Mouse (Mus musculus) hindbrain, embryonic 16.5 days (tissue): ENCODE data around the gene Apoe. TPM values are rescaled to one million over a fixed set of nuclear protein-coding genes. Genes with fewer than 3 reads are reported as not detected.
"Not testable (repeated sequence)": the region's sequence is repeated elsewhere in the genome, so short reads cannot be mapped to it uniquely, and the experiment has no call there.

Experiments
- ATAC-seq: fragments of 200-750 bp; cut with Nextera tagmentation; 2 replicates; pipeline ENCODE4 v1.8.0; 2017; ENCODE audit warnings: moderate TSS enrichment, moderate library complexity
- H3K27ac ChIP-seq: fragments of 300-500 bp; sonication (generic); 2 replicates; pipeline ENCODE4 v1.5.1; 2014; ENCODE audit warnings: low read depth, mild to moderate bottlenecking, control low read depth, low read length, moderate library complexity
- H3K27me3 ChIP-seq: fragments of 300-500 bp; sonication (generic); replicated peaks from 2 replicates; pipeline ENCODE4 v1.6.1; 2014; ENCODE audit warnings: low read length; ENCODE audit not compliant: control insufficient read depth, insufficient read depth
- H3K36me3 ChIP-seq: fragments of 300-500 bp; sonication (generic); 2 replicates; pipeline ENCODE4 v1.6.1; 2014; ENCODE audit warnings: mild to moderate bottlenecking, low read length, moderate library complexity, mixed read lengths; ENCODE audit not compliant: control insufficient read depth, insufficient read depth
- H3K4me1 ChIP-seq: fragments of 300-500 bp; sonication (generic); 2 replicates; pipeline ENCODE4 v1.6.1; 2014; ENCODE audit warnings: low read depth, low read length; ENCODE audit not compliant: control insufficient read depth, insufficient read depth
- H3K4me2 ChIP-seq: fragments of 300-500 bp; sonication (generic); 2 replicates; pipeline ENCODE4 v1.6.1; 2014; ENCODE audit warnings: mild to moderate bottlenecking, low read length, control low read depth, moderate library complexity
- H3K4me3 ChIP-seq: fragments of 300-500 bp; sonication (generic); 2 replicates; pipeline ENCODE4 v1.5.1; 2014; ENCODE audit warnings: mild to moderate bottlenecking, low read length, control low read depth, moderate library complexity
- H3K9ac ChIP-seq: fragments of 300-500 bp; sonication (generic); 2 replicates; pipeline ENCODE4 v1.6.1; 2014; ENCODE audit warnings: low read depth, mild to moderate bottlenecking, control low read depth, low read length, moderate library complexity
- H3K9me3 ChIP-seq: fragments of 300-500 bp; sonication (generic); 2 replicates; pipeline ENCODE4 v1.6.1; 2014; ENCODE audit warnings: mild to moderate bottlenecking, low read length, moderate library complexity; ENCODE audit not compliant: control insufficient read depth
- WGBS: fragments of 180-500 bp; shearing (Covaris S2); extraction: QIAGEN DNeasy Blood & Tissue Kit; methylation state at CpG from one replicate; pipeline ENCODE4 v1.1.7; 2014; 5-methylcytosine and 5-hydroxymethylcytosine counted together
- polyA plus RNA-seq: library from polyadenylated mRNA; unstranded; fragments of >200 nt; fragmentation: Nextera tagmentation; extraction: Ambion mirVana; gene quantifications from 2 replicates; pipeline ENCODE4 v1.2.1, GENCODE M21; 2015

Apoe gene
- polyA plus RNA-seq, 1 experiment from 2014 or later = 1,414 TPM

DNA sequence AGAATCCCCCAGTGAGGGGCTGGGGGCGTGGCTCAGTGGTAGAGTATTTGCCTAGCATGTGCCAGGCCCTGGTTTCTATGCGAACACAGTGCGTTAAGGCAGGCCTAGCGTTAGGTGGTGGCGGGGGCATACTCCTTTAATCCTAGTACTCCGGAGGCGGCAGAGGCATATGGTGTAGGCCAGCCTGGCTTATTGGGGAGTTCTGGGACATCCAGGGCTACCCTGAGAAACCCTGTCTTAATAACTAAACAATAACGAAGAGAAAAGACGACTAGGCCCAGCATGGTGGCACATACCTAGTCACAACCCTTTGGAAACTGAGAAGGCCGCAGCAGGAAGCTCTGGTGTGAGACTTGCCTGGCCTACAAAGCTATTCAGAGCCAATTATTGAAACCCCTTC is 10.9 kb downstream of the Apoe start:
- H3K4me3 ChIP-seq = no peak overlapping the region
- no peaks in the 10 kb centered on the region for H3K36me3 ChIP-seq
- no peak overlapping the region for H3K4me2 ChIP-seq
- 95% methylated on average over 10 of the region's 10 CpGs for WGBS
- no peaks in the 10 kb centered on the region for H3K27me3 ChIP-seq
- no peak overlapping the region for H3K27ac ChIP-seq
- ATAC-seq = no peak
- H3K4me1 ChIP-seq = no peaks in the 10 kb centered on the region
- H3K9ac ChIP-seq = no peak overlapping the region
- H3K9me3 ChIP-seq = no peaks in the 10 kb centered on the region

DNA sequence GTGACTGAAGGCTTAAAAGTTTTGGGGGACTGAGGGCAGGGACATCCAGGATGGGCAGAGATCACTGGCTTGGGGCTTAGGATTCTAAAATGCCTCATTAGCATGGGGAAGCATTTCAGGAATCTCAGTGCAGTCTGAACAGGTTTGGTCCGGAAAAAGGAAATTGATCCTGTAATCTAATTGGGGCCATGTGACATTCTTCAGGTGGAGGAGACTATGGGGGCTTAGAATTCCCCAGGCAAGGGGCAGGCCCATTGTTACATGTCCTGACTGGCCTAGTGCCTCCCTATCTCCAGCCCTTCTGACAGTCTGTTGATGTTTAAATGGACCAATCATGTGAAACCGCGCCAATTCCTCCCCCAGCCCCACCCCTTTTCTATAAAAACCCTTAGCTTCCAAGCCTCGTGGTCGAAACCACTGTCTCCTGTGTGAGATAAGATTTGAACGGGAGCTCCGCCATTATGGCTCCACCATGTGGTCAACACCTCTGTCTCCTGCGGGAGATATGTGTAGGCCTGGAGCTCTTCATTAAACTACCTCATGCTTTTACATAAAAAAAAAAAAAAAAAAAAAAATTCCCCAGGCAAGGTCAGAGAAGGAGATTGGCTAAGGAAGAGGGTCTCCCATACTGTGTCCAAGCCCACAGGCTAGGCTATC is 11.9 kb downstream of the Apoe start:
- H3K9ac ChIP-seq, H3K27ac ChIP-seq, H3K4me1 ChIP-seq, H3K27me3 ChIP-seq, H3K9me3 ChIP-seq, H3K4me3 ChIP-seq, ATAC-seq, H3K4me2 ChIP-seq, H3K36me3 ChIP-seq: not testable (repeated sequence)
- WGBS = 84% methylated on average over 8 of the region's 8 CpGs

DNA sequence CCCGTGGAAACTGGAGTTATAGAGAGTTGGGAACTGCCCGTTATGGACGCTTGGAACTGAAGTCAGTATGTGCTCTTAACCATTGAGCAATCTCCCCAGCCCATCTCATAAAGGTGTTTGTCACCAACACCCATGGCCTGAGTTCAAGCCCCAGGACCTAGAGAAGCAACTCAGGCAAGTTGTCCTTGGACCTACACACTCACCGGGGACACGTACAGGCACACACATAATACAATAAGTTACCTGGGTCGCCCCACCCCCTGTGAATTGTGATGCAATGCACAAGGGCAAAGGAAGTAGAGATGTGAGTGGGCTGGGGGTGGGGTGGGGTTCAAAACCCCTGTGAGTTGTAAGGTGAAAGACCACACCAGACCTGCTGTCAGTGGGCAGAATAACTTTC is 12.5 kb downstream of the Apoe start:
- Histone ChIP-seq H3K27ac (no peak overlapping the region), H3K27me3 (no peaks in the 10 kb centered on the region), H3K4me3 (no peak overlapping the region), H3K4me1 (no peaks in the 10 kb centered on the region), H3K9ac (no peak overlapping the region), H3K9me3 (no peaks in the 10 kb centered on the region), H3K36me3 (no peaks in the 10 kb centered on the region), H3K4me2 (no peak overlapping the region)
- ATAC-seq = no peak
- 85% methylated on average over 6 of the region's 6 CpGs for WGBS

DNA sequence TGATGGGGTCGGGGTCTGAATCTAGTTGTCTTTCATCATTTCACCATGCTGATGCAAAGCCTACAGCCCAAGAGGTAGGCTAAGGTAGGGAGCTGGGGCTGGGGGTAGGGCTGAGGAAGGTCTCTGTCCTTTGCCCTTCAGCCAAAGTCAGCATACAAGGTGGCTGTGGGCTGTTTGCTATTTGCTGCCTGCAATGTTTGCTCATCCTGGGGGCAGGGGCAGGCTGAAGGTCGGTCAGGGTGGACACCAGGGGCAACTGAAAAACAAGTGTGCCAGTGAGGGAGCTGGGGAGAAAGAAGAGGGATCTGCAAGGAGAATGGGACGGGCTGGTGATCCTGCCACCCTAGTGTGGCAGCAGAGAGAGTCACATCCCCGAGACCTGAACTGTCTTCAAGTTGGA is 13.6 kb downstream of the Apoe start:
- Histone ChIP-seq H3K4me2 (no peak overlapping the region), H3K27ac (no peak overlapping the region), H3K27me3 (no peaks in the 10 kb centered on the region), H3K4me3 (no peak overlapping the region), H3K9ac (no peak overlapping the region), H3K36me3 (no peaks in the 10 kb centered on the region), H3K9me3 (no peaks in the 10 kb centered on the region), H3K4me1 (no peaks in the 10 kb centered on the region)
- ATAC-seq = no peak
- WGBS = 63% methylated on average over 4 of the region's 4 CpGs

DNA sequence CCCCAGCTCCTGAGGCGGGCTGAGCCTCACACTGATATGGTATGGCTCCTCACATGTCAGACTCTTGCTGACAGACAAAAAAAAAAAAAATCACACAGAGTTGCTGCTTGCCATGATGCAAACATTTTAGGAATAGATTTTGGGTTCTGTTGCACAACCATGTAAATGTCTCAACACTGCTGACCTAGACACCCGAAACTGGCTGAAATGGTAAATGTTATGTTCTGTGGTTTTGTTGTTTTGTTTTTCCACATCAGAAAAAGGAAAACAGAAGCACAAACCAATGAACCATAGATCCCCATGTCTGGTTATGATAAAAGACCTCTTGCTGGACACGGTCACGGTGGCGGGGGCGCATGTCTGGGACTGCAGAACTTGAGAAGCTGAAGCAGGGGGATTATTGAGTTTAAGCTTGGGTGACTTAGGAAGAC is 15.2 kb downstream of the Apoe start:
- no peak overlapping the region for H3K4me3 ChIP-seq
- WGBS = 92% methylated on average over 6 of the region's 6 CpGs
- H3K27me3 ChIP-seq = no peaks in the 10 kb centered on the region
- no peak overlapping the region for H3K9ac ChIP-seq
- H3K4me1 ChIP-seq = no peaks in the 10 kb centered on the region
- H3K9me3 ChIP-seq = no peaks in the 10 kb centered on the region
- H3K36me3 ChIP-seq = no peaks in the 10 kb centered on the region
- no peak for ATAC-seq
- H3K4me2 ChIP-seq = no peak overlapping the region
- no peak overlapping the region for H3K27ac ChIP-seq

DNA sequence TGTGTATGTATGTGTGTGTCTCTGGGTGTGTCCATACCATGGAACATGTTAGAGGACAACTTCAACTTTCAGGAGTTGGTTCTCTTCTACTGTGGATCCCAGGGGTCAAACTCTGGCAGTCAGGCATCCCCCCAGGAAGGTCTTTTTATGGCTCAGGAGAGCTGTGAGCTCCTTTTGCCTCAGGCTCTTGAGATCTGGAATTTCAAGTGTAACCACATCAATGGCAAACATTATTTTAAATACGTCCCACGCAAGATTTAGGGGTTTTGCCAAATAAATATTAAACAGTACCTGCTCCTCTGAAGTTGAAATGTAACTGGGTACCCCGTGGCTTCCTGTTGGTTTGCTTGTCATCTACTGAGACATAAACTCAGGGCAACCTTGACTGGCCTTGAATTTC is 16.0 kb downstream of the Apoe start:
- Histone ChIP-seq H3K4me2 (no peak overlapping the region), H3K9ac (no peak overlapping the region), H3K9me3 (no peaks in the 10 kb centered on the region), H3K27me3 (no peaks in the 10 kb centered on the region), H3K4me1 (no peaks in the 10 kb centered on the region), H3K27ac (no peak overlapping the region), H3K4me3 (no peak overlapping the region), H3K36me3 (no peaks in the 10 kb centered on the region)
- 78% methylated on average over 3 of the region's 3 CpGs for WGBS
- no peak for ATAC-seq

DNA sequence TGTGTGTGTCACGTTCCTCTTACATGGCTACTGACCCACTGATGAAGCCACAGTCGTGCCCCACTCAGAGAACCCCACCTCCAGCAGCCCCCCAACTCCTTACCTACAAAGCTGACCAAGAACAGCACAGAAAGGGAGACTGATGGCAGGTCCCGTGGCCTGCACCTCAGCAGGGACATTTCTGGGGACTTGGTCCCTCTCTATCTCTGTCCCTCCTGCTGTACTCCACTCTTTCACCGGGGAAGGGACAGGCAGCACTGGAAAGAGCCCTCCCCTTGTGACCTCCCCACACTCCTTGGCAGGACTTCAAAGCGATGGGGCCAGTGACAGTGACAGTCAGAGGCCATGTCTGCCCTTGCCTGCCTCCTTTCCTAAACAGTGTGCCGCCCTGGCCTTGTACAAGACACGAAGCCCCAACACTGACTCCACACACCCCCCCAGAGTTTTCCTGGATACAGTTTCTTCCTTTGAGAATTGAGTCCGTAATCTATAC is 17.7 kb downstream of the Apoe start, which contains the start of the genes Gm44805 and Apoc4:
Gene Gm44805, minus strand, starts transcription at position 222 of the 493 bp plus-strand sequence.
Gene Apoc4, minus strand, starts transcription at position 278 of the 493 bp plus-strand sequence.
- H3K9ac ChIP-seq = no peak within 1 kb of the TSS

DNA sequence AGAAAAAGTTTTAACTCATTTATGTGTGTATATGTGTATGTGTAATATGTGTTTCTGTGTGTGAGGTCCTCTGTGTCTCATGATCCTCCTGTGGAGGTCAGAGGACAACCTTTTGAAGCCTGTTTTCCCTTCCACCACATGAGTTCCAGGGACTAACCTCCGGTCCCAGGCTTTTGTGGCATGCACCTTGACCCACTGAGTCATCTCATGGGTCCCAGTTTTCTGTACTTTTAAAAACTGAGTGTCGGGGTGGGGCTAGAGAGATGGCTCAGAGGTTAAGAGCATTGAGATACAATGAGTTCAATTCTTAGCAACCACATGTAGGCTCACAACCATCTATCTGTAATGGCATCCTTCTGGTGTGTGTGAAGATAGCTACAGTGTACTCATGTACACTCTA is 18.3 kb downstream of the Apoe start:
- no peak for ATAC-seq
- Histone ChIP-seq H3K4me1 (no peaks in the 10 kb centered on the region), H3K4me3 (no peak overlapping the region), H3K36me3 (no peaks in the 10 kb centered on the region), H3K9ac (no peak overlapping the region), H3K27me3 (no peaks in the 10 kb centered on the region), H3K4me2 (no peak overlapping the region), H3K9me3 (no peaks in the 10 kb centered on the region), H3K27ac (no peak overlapping the region)
- 87% methylated on average over 2 of the region's 2 CpGs for WGBS

More for the DNA sequence above, 17.7 kb downstream of the Apoe start, which contains the start of the genes Gm44805 and Apoc4:
- WGBS = 69% methylated on average over 8 of the region's 8 CpGs
- H3K4me2 ChIP-seq = no peak within 1 kb of the TSS
- H3K4me1 ChIP-seq = no peaks in the 10 kb centered on the region
- no peaks in the 10 kb centered on the region for H3K36me3 ChIP-seq
- ATAC-seq = no peak
- no peaks in the 10 kb centered on the region for H3K27me3 ChIP-seq
- no peak within 1 kb of the TSS for H3K4me3 ChIP-seq
- H3K27ac ChIP-seq = no peak within 1 kb of the TSS
- H3K9me3 ChIP-seq = no peaks in the 10 kb centered on the region

DNA sequence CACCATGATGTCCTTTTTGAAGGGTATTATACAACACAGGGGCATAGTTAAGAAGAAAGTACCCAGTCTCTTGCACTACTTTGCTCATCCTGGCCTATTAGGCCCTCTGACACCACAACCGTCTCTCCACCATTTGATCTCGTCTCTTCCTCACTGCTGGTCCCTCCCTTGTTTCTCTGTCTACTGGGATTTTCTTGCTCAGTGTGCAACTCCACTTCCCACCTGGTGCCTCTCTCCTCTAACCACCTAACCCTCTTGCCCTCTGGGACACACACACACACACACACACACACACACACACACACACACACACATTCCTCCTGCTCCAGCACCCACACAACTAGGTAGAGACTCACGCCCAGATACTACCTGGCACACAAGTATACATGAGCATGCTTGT is 20.1 kb downstream of the Apoe start:
- no peaks in the 10 kb centered on the region for H3K36me3 ChIP-seq
- H3K9ac ChIP-seq = no peak overlapping the region
- no peaks in the 10 kb centered on the region for H3K4me1 ChIP-seq
- ATAC-seq = no peak
- H3K4me3 ChIP-seq = no peak overlapping the region
- H3K4me2 ChIP-seq = no peak overlapping the region
- no peaks in the 10 kb centered on the region for H3K27me3 ChIP-seq
- H3K27ac ChIP-seq = no peak overlapping the region
- WGBS = 84% methylated on average over 3 of the region's 3 CpGs
- H3K9me3 ChIP-seq = no peaks in the 10 kb centered on the region
